Mouse (Mus musculus) liver, embryonic 15.5 days (tissue): ENCODE data around the gene Naxd. TPM values are rescaled to one million over a fixed set of nuclear protein-coding genes. Genes with fewer than 3 reads are reported as not detected.

Source experiments
- ATAC-seq: fragments of 200-750 bp; cut with Nextera tagmentation; 2 replicates; pipeline ENCODE4 v1.8.0; 2017; ENCODE audit warnings: moderate number of reproducible peaks, mild to moderate bottlenecking, moderate library complexity; ENCODE audit not compliant: insufficient read depth
- H3K27ac ChIP-seq: fragments of 300-500 bp; sonication (generic); replicated peaks from 2 replicates; pipeline ENCODE4 v1.5.1; 2015; ENCODE audit warnings: mild to moderate bottlenecking, inconsistent platforms
- H3K27me3 ChIP-seq: fragments of 300-500 bp; sonication (generic); 2 replicates; pipeline ENCODE4 v1.6.1; 2015; ENCODE audit warnings: mild to moderate bottlenecking, inconsistent platforms
- H3K36me3 ChIP-seq: fragments of 300-500 bp; sonication (generic); replicated peaks from 2 replicates; pipeline ENCODE4 v1.6.1; 2015; ENCODE audit warnings: moderate library complexity, mild to moderate bottlenecking, inconsistent platforms
- H3K4me1 ChIP-seq: fragments of 300-500 bp; sonication (generic); replicated peaks from 2 replicates; pipeline ENCODE4 v1.6.1; 2015; ENCODE audit warnings: inconsistent platforms
- H3K4me2 ChIP-seq: fragments of 300-500 bp; sonication (generic); 2 replicates; pipeline ENCODE4 v1.6.1; 2015; ENCODE audit warnings: moderate library complexity, mild to moderate bottlenecking, inconsistent platforms
- H3K4me3 ChIP-seq: fragments of 300-500 bp; sonication (generic); replicated peaks from 2 replicates; pipeline ENCODE4 v1.5.1; 2015; ENCODE audit warnings: mild to moderate bottlenecking, inconsistent platforms
- H3K9ac ChIP-seq: fragments of 300-500 bp; sonication (generic); 2 replicates; pipeline ENCODE4 v1.6.1; 2015; ENCODE audit warnings: moderate library complexity, mild to moderate bottlenecking, inconsistent platforms
- H3K9me3 ChIP-seq: fragments of 300-500 bp; sonication (generic); replicated peaks from 2 replicates; pipeline ENCODE4 v1.6.1; 2016; ENCODE audit warnings: inconsistent platforms
- WGBS: fragments of 180-500 bp; shearing (Covaris S2); methylation state at CpG from one replicate; pipeline ENCODE4 v1.1.7; 2015; ENCODE audit warnings: mixed read lengths; ENCODE audit not compliant: insufficient replicate concordance; 5-methylcytosine and 5-hydroxymethylcytosine counted together
- polyA plus RNA-seq: library from polyadenylated mRNA; unstranded; fragments of >200 nt; fragmentation: Nextera tagmentation; extraction: Ambion mirVana; gene quantifications from 2 replicates; pipeline ENCODE4 v1.2.1, GENCODE M21; 2015

Naxd gene
- polyA plus RNA-seq, 1 experiment from 2014 or later, result 37.1 TPM

DNA sequence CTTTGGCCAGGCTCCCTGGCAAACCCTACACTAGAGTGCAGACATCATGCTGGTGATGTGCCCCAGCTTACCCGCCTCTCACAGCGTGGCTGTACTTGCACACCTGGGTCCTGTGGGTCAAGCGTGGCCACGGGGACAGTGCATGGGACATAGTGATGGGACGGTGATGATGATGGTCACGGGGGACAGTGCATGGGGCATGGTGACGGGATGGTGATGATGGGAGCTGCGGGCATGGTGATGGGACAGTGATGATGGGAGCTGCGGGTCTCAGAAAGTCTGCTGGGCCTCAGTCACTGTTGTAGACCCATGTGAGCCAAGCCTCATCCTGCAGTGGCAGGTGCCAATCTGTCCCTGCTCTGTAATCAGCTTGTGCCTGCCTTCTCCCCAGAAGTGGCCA, 19.0 kb downstream of the Naxd start:
- Histone ChIP-seq H3K27ac (no peak overlapping the region), H3K9me3 (no peaks in the 10 kb centered on the region), H3K9ac (no peak overlapping the region), H3K4me2 (no peak overlapping the region), H3K4me3 (no peak overlapping the region), H3K4me1 (peaks cover 34% of the 10 kb centered on the region), H3K27me3 (no peaks in the 10 kb centered on the region), H3K36me3 (peaks cover 71% of the 10 kb centered on the region)
- WGBS, result 88% methylated on average over 9 of the region's 9 CpGs
- no peak for ATAC-seq

DNA sequence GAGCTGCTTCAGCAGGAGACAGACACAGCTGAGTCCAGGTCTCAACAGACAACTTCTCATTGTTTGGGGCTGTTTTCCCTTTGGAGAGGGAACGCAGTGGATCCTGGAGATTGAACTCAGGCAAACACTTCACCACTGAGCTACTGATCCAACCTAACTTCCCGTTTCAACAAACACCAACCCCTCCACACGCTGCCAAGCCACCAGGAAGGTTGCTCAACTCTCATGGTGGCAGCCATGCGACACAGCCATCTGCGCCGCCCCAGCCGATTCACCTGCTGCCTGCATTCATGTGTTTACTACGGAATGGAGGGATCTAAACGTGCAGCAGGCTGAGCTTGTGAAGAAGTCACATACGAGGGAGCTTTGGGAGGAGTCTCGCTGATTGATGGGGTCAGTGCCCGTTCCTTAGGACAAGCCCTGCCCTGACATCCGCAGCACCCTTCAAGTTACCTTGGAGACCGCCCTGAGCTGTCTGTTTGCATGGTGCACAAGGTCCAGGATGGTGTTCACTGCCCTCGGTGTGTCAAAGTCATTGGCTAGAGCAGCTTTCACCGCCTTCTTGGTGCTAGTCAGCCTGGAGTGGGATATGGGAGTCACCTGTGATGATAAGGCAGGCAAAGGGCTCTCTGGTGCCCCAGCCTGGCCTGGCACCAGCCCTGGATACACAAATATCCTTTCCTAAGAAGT, 20.2 kb downstream of the Naxd start:
- WGBS, result 72% methylated on average over 16 of the region's 16 CpGs
- no peak overlapping the region for H3K4me2 ChIP-seq
- no peak overlapping the region for H3K27ac ChIP-seq
- H3K9me3 ChIP-seq, result no peaks in the 10 kb centered on the region
- peaks cover 32% of the 10 kb centered on the region for H3K4me1 ChIP-seq
- no peak overlapping the region for H3K4me3 ChIP-seq
- no peak for ATAC-seq
- H3K36me3 ChIP-seq, result peaks cover 62% of the 10 kb centered on the region
- no peaks in the 10 kb centered on the region for H3K27me3 ChIP-seq
- H3K9ac ChIP-seq, result no peak overlapping the region

DNA sequence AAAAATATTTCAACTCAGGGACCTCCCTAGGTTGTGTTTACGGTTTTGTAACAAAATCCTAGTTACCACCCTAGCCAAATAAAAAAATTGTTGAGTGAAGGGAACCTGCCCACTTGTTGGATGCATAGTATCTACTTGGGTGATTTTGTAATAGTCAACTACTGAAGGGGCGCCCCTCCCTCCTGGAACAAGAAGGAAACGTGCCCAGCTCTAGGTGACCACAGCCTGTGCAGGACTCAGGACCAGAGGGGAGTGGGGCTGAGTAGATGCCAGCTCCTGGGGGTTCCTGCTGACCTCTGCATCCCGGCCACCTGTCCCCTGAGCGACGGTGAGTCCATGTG, 20.7 kb downstream of the Naxd start:
- Histone ChIP-seq H3K36me3 (peaks cover 57% of the 10 kb centered on the region), H3K4me2 (no peak overlapping the region), H3K9me3 (no peaks in the 10 kb centered on the region), H3K4me1 (peaks cover 27% of the 10 kb centered on the region), H3K9ac (no peak overlapping the region), H3K4me3 (no peak overlapping the region), H3K27me3 (no peaks in the 10 kb centered on the region), H3K27ac (no peak overlapping the region)
- WGBS, result 68% methylated on average over 6 of the region's 6 CpGs
- ATAC-seq, result no peak

DNA sequence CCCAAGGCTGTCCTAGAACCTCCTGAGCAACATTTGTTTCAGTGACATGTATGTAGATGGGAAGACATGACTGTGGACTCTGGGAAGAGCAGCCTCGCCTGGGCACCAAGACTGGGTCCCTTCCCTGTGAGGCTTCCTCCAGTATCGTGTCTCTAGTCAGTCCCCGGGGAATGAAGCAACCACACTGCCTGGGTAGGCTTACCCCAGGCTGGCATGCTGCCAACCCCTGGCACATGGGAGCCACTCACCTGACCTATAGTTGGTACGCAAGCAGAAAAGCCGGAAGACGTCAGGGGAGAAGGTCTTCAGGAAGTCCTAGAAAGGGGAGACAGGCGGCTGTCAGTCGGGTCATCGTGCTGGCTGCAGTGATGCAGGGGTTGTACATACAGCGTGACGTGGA, 21.4 kb downstream of the Naxd start:
- WGBS, result 81% methylated on average over 11 of the region's 11 CpGs
- H3K27me3 ChIP-seq, result no peaks in the 10 kb centered on the region
- H3K4me3 ChIP-seq, result no peak overlapping the region
- no peak overlapping the region for H3K4me2 ChIP-seq
- H3K9me3 ChIP-seq, result no peaks in the 10 kb centered on the region
- H3K27ac ChIP-seq, result no peak overlapping the region
- ATAC-seq, result no peak
- H3K36me3 ChIP-seq, result peaks cover 51% of the 10 kb centered on the region
- peaks cover 21% of the 10 kb centered on the region for H3K4me1 ChIP-seq
- no peak overlapping the region for H3K9ac ChIP-seq

DNA sequence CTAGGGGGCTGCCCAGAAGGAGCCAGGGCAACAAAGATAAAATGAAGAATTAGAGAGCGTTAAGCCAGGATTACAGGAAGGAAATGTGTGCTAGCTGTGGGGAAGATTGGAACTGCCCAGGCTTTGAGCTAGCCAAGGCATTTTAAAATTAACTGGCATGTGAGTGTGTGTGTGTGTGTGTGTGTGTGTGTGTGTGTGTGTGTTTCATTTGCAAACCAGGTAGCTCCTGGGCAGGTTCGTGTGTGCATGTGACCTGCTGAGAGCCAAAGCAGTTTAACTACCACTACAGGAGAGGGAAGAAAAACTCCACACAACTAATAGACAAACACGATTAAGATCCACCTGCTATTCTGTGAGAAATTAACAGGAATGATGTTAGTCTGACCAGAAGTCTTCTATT, 26.0 kb downstream of the Naxd start:
- H3K4me2 ChIP-seq, result no peak overlapping the region
- peaks cover 36% of the 10 kb centered on the region for H3K36me3 ChIP-seq
- no peak overlapping the region for H3K4me3 ChIP-seq
- no peak overlapping the region for H3K9ac ChIP-seq
- WGBS, result 60% methylated on average over 3 of the region's 3 CpGs
- no peaks in the 10 kb centered on the region for H3K27me3 ChIP-seq
- no peak overlapping the region for H3K27ac ChIP-seq
- no peaks in the 10 kb centered on the region for H3K9me3 ChIP-seq
- 0 out of 2 replicates have a peak, but pooled peaks cover 10% of the 10 kb centered on the region for H3K4me1 ChIP-seq
- no peak for ATAC-seq

DNA sequence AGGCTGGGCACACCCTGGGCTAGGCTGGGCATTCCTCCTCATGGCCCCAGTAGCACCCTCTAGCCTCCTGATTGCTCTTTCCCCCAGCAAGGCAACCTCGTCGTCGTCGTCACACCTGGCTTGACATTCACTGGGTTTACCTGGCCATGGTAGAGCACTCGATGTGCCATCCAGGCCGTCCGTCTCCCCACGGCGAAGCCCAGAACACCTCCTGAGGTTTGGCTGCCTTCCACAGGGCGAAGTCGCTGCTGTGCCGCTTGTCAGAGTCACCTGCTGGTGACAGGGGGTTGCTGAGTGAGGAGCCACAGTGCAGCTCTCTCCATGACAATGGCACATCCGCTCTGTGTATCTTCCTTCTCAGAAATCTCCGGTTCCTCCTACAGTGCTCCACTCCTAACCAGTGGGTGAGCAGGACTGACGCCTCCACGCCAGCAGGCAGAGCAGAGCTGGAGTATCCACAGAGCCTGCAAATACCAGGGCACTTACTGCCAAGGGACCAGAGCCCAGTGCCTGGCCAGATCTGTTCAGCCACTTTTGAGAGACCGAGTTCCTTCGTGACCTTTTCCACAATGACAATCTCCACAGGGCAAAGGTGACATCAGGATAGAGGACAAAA, 33.0 kb downstream of the Naxd start:
- peaks cover 59% of the 10 kb centered on the region for H3K36me3 ChIP-seq
- no peaks in the 10 kb centered on the region for H3K4me1 ChIP-seq
- no peaks in the 10 kb centered on the region for H3K9me3 ChIP-seq
- H3K9ac ChIP-seq, result no peak overlapping the region
- H3K27me3 ChIP-seq, result no peaks in the 10 kb centered on the region
- 86% methylated on average over 18 of the region's 18 CpGs for WGBS
- H3K4me2 ChIP-seq, result no peak overlapping the region
- peak; percentile 17; the same call in 1 of the 2 replicates for ATAC-seq
- no peak overlapping the region for H3K4me3 ChIP-seq
- no peak overlapping the region for H3K27ac ChIP-seq

DNA sequence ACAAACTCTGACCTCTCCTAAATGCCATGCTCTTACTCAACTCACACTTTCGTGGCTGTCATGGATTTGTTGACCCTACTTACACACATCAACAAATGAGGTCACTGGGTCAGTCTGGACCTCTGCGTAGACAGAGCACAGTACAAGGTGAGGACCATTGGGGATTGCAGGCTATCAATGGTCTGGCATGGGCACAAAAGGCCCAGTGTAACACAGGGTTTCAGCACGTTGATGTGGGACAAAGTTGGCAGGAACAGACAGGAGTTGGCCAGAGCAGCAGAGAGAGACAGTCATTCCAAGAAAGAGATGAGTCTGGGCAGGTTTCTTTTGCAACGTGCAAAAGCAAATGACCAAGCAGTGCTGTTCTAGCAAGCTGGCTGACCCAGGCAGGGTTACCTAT, 33.5 kb downstream of the Naxd start:
- H3K4me1 ChIP-seq, result no peaks in the 10 kb centered on the region
- no peak overlapping the region for H3K27ac ChIP-seq
- H3K27me3 ChIP-seq, result no peaks in the 10 kb centered on the region
- peaks cover 59% of the 10 kb centered on the region for H3K36me3 ChIP-seq
- WGBS, result 65% methylated on average over 4 of the region's 4 CpGs
- H3K4me3 ChIP-seq, result no peak overlapping the region
- no peaks in the 10 kb centered on the region for H3K9me3 ChIP-seq
- peak; percentile 86 for ATAC-seq
- H3K9ac ChIP-seq, result no peak overlapping the region
- H3K4me2 ChIP-seq, result no peak overlapping the region

DNA sequence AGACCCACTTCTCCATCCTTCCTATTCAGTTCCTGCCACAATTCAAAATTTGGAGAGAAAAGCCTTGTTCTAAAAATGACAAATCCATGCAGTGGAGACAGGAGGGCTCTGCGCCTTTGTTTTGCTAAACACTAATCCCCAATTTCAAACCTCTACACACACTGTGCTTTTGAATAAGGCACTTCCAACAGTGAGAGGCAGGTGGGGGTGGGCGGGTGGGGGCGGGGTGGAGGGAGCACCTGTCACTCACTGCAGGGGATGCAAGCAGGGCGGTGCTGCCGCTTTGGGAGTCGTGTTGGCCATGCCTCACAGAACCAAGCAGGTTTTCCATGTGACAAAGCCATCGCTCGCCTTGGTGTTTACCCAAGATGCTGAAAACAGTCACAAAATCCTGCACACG, 37.2 kb downstream of the Naxd start:
- H3K4me3 ChIP-seq, result no peak overlapping the region
- H3K27me3 ChIP-seq, result no peaks in the 10 kb centered on the region
- H3K4me1 ChIP-seq, result no peaks in the 10 kb centered on the region
- 79% methylated on average over 9 of the region's 9 CpGs for WGBS
- H3K36me3 ChIP-seq, result peaks cover 56% of the 10 kb centered on the region
- no peak overlapping the region for H3K27ac ChIP-seq
- no peak overlapping the region for H3K4me2 ChIP-seq
- H3K9me3 ChIP-seq, result no peaks in the 10 kb centered on the region
- ATAC-seq, result no peak
- no peak overlapping the region for H3K9ac ChIP-seq

DNA sequence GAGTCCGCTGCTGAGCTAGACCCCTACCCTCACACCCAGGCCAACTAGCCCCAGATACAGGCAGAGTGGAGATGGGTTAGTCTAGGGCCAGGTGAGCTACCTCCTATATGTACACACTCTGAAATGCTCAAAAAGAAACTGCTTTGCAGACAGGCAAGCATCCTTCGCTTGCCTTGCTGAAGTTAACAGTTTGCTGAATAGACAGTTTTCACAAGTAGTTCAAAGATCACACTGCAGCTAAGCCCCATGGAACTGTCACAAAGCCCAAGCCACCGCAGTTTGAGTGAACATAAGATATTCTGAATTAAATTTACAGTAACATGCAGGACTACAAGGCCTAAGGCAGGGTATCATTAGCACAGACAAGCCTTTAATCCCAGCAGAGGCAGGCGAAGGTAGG, 41.7 kb downstream of the Naxd start:
- peaks cover 65% of the 10 kb centered on the region for H3K36me3 ChIP-seq
- 75% methylated on average over 4 of the region's 4 CpGs for WGBS

DNA sequence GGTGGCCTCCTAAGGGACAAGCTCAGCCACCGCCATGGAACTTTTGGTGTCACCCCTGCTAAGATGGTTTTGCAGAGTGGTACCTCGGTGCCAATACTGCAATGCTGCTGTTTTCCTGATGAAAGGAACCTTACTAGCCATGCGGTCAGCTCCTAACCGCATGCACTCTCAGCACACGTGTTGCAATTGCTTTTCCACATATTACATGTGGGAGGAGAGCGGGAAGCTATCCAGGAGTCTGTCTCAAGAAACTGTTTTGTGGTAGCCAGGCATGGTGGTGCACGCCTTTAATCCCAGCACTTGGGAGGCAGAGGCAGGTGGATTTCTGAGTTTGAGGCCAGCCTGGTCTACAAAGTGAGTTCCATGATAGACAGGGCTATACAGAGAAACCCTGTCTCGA, 42.9 kb downstream of the Naxd start:
- no peak for ATAC-seq
- H3K4me1 ChIP-seq, result no peaks in the 10 kb centered on the region
- H3K4me2 ChIP-seq, result no peak overlapping the region
- no peaks in the 10 kb centered on the region for H3K27me3 ChIP-seq
- no peak overlapping the region for H3K4me3 ChIP-seq
- H3K27ac ChIP-seq, result no peak overlapping the region
- peaks cover 59% of the 10 kb centered on the region for H3K36me3 ChIP-seq
- H3K9ac ChIP-seq, result no peak overlapping the region
- H3K9me3 ChIP-seq, result no peaks in the 10 kb centered on the region
- WGBS, result 81% methylated on average over 8 of the region's 8 CpGs

More for the DNA sequence above, 41.7 kb downstream of the Naxd start:
- H3K27me3 ChIP-seq, result no peaks in the 10 kb centered on the region
- no peak overlapping the region for H3K4me2 ChIP-seq
- no peaks in the 10 kb centered on the region for H3K4me1 ChIP-seq
- H3K9ac ChIP-seq, result no peak overlapping the region
- no peaks in the 10 kb centered on the region for H3K9me3 ChIP-seq
- ATAC-seq, result no peak
- H3K27ac ChIP-seq, result no peak overlapping the region
- no peak overlapping the region for H3K4me3 ChIP-seq

DNA sequence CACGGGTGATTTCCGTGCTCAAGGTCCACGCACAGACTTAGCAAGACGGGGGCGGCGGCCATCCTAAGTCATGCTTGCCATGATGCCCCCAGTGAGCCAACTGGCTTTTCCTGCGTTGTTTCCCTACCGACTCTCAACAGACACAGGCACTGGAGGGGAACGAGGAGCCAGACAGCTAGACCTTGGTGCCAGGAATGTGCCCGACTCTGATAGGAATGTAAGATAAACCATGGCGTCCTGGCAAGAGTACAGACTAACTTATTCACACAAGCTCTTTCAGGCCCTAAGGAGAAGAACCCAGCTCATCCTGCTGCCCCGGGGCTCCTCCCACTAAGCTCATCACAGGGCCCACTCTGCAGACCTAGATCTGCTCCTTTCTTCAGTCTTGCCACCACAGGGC, 44.7 kb downstream of the Naxd start:
- H3K27me3 ChIP-seq, result no peaks in the 10 kb centered on the region
- no peak overlapping the region for H3K4me3 ChIP-seq
- H3K27ac ChIP-seq, result no peak overlapping the region
- no peak overlapping the region for H3K9ac ChIP-seq
- ATAC-seq, result no peak
- no peaks in the 10 kb centered on the region for H3K9me3 ChIP-seq
- H3K4me1 ChIP-seq, result no peaks in the 10 kb centered on the region
- peaks cover 53% of the 10 kb centered on the region for H3K36me3 ChIP-seq
- no peak overlapping the region for H3K4me2 ChIP-seq
- 85% methylated on average over 12 of the region's 12 CpGs for WGBS

DNA sequence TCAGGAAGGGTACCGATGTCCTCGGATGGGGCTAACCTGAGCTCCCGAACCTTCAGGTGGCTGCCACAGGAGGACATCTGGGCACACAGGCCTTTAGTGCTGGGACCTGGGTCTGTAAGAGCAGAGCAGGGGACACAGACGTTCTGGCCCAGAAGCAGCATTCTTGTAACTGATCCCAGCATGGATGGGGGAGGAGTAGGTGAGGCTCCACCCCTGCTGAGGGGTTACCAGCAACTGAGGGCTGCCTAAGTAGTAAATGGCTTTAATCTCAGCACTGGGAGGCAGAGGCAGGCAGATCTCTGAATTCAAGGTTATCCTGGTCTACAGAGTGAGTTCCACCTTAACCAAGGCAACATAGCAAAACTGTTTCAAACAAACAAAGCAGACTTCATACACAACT, 45.6 kb downstream of the Naxd start:
- 80% methylated on average over 4 of the region's 4 CpGs for WGBS
- Histone ChIP-seq H3K4me1 (no peaks in the 10 kb centered on the region), H3K9ac (no peak overlapping the region), H3K9me3 (no peaks in the 10 kb centered on the region), H3K36me3 (peaks cover 49% of the 10 kb centered on the region), H3K27ac (no peak overlapping the region), H3K4me3 (no peak overlapping the region), H3K4me2 (no peak overlapping the region), H3K27me3 (no peaks in the 10 kb centered on the region)
- ATAC-seq, result no peak
